Mouse (Mus musculus): Measurements from ENCODE around the gene Nemp1. TPM values are rescaled to one million over a fixed set of nuclear protein-coding genes. Genes with fewer than 3 reads are reported as not detected.

Nemp1 gene
- polyA plus RNA-seq, 1 experiment from 2014 or later: 11.2 TPM

GRCm38 (mm10) chr10:127667269-127668092, 780 bp downstream of the Nemp1 start:
- WGBS: 2% methylated on average over 34 of the region's 35 CpGs

GRCm38 (mm10) chr10:127668093-127669050, 1.7 kb downstream of the Nemp1 start, which contains the start of gene Nab2:
Gene Nab2, minus strand, starts transcription at chr10:127668568.
- Histone ChIP-seq H3K9me3 (ENCODE audit: control insufficient read depth, low read length) (no peaks in the 10 kb centered on the region), H3K36me3 (ENCODE audit: control insufficient read depth, insufficient read depth, low read length) (no peaks in the 10 kb centered on the region), H3K27ac (ENCODE audit: low read depth, low read length) (peak within 1 kb of the TSS; percentile 89), H3K4me2 (peak within 1 kb of the TSS; percentile 93), H3K4me3 (ENCODE audit: low read depth, low read length) (peak within 1 kb of the TSS; percentile 63), H3K27me3 (replicated peaks; ENCODE audit: control insufficient read depth, insufficient read depth, low read length) (peaks cover 53% of the 10 kb centered on the region), H3K4me1 (replicated peaks; ENCODE audit: control insufficient read depth, insufficient read depth, low read length) (peaks cover 35% of the 10 kb centered on the region), H3K9ac (ENCODE audit: low read depth, low read length) (peak within 1 kb of the TSS; percentile 46; the same call in 1 of the 2 replicates)
- ATAC-seq (replicated peaks; ENCODE audit: low FRiP score) (peak; percentile 30), DNase-seq (ENCODE audit: low spot score) (peak; percentile 63)
- WGBS: 6% methylated on average over 40 of the region's 40 CpGs

More at GRCm38 (mm10) chr10:127667269-127668092, 780 bp downstream of the Nemp1 start:
- H3K4me3 ChIP-seq (ENCODE audit: low read depth, low read length): peak overlapping the region; percentile 63
- H3K9me3 ChIP-seq (ENCODE audit: control insufficient read depth, low read length): no peaks in the 10 kb centered on the region
- peak overlapping the region; percentile 46; the same call in 1 of the 2 replicates for H3K9ac ChIP-seq (ENCODE audit: low read depth, low read length)
- ATAC-seq (replicated peaks; ENCODE audit: low FRiP score) (peak; percentile 35), DNase-seq (ENCODE audit: low spot score) (peak; percentile 72)
- H3K27ac ChIP-seq (ENCODE audit: low read depth, low read length): peak overlapping the region; percentile 89
- no peaks in the 10 kb centered on the region for H3K36me3 ChIP-seq (ENCODE audit: control insufficient read depth, insufficient read depth, low read length)
- H3K4me2 ChIP-seq: peak overlapping the region; percentile 93
- H3K4me1 ChIP-seq (replicated peaks; ENCODE audit: control insufficient read depth, insufficient read depth, low read length): peaks cover 41% of the 10 kb centered on the region
- peaks cover 60% of the 10 kb centered on the region for H3K27me3 ChIP-seq (replicated peaks; ENCODE audit: control insufficient read depth, insufficient read depth, low read length)

- H3K27me3 ChIP-seq (replicated peaks; ENCODE audit: control insufficient read depth, insufficient read depth, low read length): peaks cover 45% of the 10 kb centered on the region
- no peak overlapping the region; the same call in 1 of the 2 replicates for H3K27ac ChIP-seq (ENCODE audit: low read depth, low read length)
- ATAC-seq (replicated peaks; ENCODE audit: low FRiP score): no peak
- H3K36me3 ChIP-seq (ENCODE audit: control insufficient read depth, insufficient read depth, low read length): no peaks in the 10 kb centered on the region
- no peak overlapping the region for H3K9ac ChIP-seq (ENCODE audit: low read depth, low read length)
- no peaks in the 10 kb centered on the region for H3K9me3 ChIP-seq (ENCODE audit: control insufficient read depth, low read length)
- 34% methylated on average over 7 of the region's 7 CpGs for WGBS
- H3K4me1 ChIP-seq (replicated peaks; ENCODE audit: control insufficient read depth, insufficient read depth, low read length): peaks cover 29% of the 10 kb centered on the region
- no peak overlapping the region; the same call in 1 of the 2 replicates for H3K4me3 ChIP-seq (ENCODE audit: low read depth, low read length)
- peak overlapping the region; percentile 93 for H3K4me2 ChIP-seq
- no peak for DNase-seq (ENCODE audit: low spot score)
Observed at GRCm38 (mm10) chr10:127669170-127669569, 2.5 kb downstream of the Nemp1 start.

- Histone ChIP-seq H3K9me3 (ENCODE audit: control insufficient read depth, low read length) (no peaks in the 10 kb centered on the region), H3K27ac (ENCODE audit: low read depth, low read length) (no peak overlapping the region), H3K9ac (ENCODE audit: low read depth, low read length) (no peak overlapping the region), H3K27me3 (replicated peaks; ENCODE audit: control insufficient read depth, insufficient read depth, low read length) (peaks cover 34% of the 10 kb centered on the region), H3K36me3 (ENCODE audit: control insufficient read depth, insufficient read depth, low read length) (no peaks in the 10 kb centered on the region), H3K4me2 (no peak overlapping the region), H3K4me3 (ENCODE audit: low read depth, low read length) (no peak overlapping the region), H3K4me1 (replicated peaks; ENCODE audit: control insufficient read depth, insufficient read depth, low read length) (peaks cover 22% of the 10 kb centered on the region)
- DNase-seq (ENCODE audit: low spot score) (no peak), ATAC-seq (replicated peaks; ENCODE audit: low FRiP score) (no peak)
- 67% methylated on average over 2 of the region's 2 CpGs for WGBS
Observed at GRCm38 (mm10) chr10:127670185-127670584, 3.5 kb downstream of the Nemp1 start.

GRCm38 (mm10) chr10:127671276-127671675, 4.6 kb downstream of the Nemp1 start:
- DNase-seq (ENCODE audit: low spot score): no peak

GRCm38 (mm10) chr10:127674046-127674655, 7.5 kb downstream of the Nemp1 start:
- Histone ChIP-seq H3K4me2 (no peak overlapping the region), H3K4me1 (replicated peaks; ENCODE audit: control insufficient read depth, insufficient read depth, low read length) (peaks cover 9% of the 10 kb centered on the region), H3K9ac (ENCODE audit: low read depth, low read length) (no peak overlapping the region), H3K27me3 (replicated peaks; ENCODE audit: control insufficient read depth, insufficient read depth, low read length) (no peaks in the 10 kb centered on the region), H3K4me3 (ENCODE audit: low read depth, low read length) (no peak overlapping the region), H3K9me3 (ENCODE audit: control insufficient read depth, low read length) (no peaks in the 10 kb centered on the region), H3K36me3 (ENCODE audit: control insufficient read depth, insufficient read depth, low read length) (no peaks in the 10 kb centered on the region), H3K27ac (ENCODE audit: low read depth, low read length) (no peak overlapping the region)
- DNase-seq (ENCODE audit: low spot score) (no peak), ATAC-seq (replicated peaks; ENCODE audit: low FRiP score) (no peak)
- 87% methylated on average over 6 of the region's 6 CpGs for WGBS

More at GRCm38 (mm10) chr10:127671276-127671675, 4.6 kb downstream of the Nemp1 start:
- no peak overlapping the region for H3K4me3 ChIP-seq (ENCODE audit: low read depth, low read length)
- H3K4me1 ChIP-seq (replicated peaks; ENCODE audit: control insufficient read depth, insufficient read depth, low read length): peaks cover 19% of the 10 kb centered on the region
- no peaks in the 10 kb centered on the region for H3K36me3 ChIP-seq (ENCODE audit: control insufficient read depth, insufficient read depth, low read length)
- no peak overlapping the region for H3K4me2 ChIP-seq
- no peak for ATAC-seq (replicated peaks; ENCODE audit: low FRiP score)
- H3K27ac ChIP-seq (ENCODE audit: low read depth, low read length): no peak overlapping the region
- 27% methylated on average over 2 of the region's 2 CpGs for WGBS
- H3K27me3 ChIP-seq (replicated peaks; ENCODE audit: control insufficient read depth, insufficient read depth, low read length): peaks cover 23% of the 10 kb centered on the region
- no peaks in the 10 kb centered on the region for H3K9me3 ChIP-seq (ENCODE audit: control insufficient read depth, low read length)
- H3K9ac ChIP-seq (ENCODE audit: low read depth, low read length): no peak overlapping the region

- no peak overlapping the region for H3K4me2 ChIP-seq
- H3K9me3 ChIP-seq (ENCODE audit: control insufficient read depth, low read length): no peaks in the 10 kb centered on the region
- H3K27ac ChIP-seq (ENCODE audit: low read depth, low read length): no peak overlapping the region
- H3K9ac ChIP-seq (ENCODE audit: low read depth, low read length): no peak overlapping the region
- H3K4me1 ChIP-seq (replicated peaks; ENCODE audit: control insufficient read depth, insufficient read depth, low read length): peaks cover 3% of the 10 kb centered on the region; the same call in 1 of the 2 replicates
- no peaks in the 10 kb centered on the region for H3K27me3 ChIP-seq (replicated peaks; ENCODE audit: control insufficient read depth, insufficient read depth, low read length)
- H3K4me3 ChIP-seq (ENCODE audit: low read depth, low read length): no peak overlapping the region
- ATAC-seq (replicated peaks; ENCODE audit: low FRiP score): no peak
- DNase-seq (ENCODE audit: low spot score): no peak
- no peaks in the 10 kb centered on the region for H3K36me3 ChIP-seq (ENCODE audit: control insufficient read depth, insufficient read depth, low read length)
- 89% methylated on average over 8 of the region's 8 CpGs for WGBS
Observed at GRCm38 (mm10) chr10:127674794-127675522, 8.3 kb downstream of the Nemp1 start.
